ENCODE assay signal across 8 mouse cellular contexts in genomic region chr4:125085346-125085841, GRCm38 (mm10). TPM values are rescaled to one million over a fixed set of nuclear protein-coding genes. Genes with fewer than 3 reads are reported as not detected.
A peak's percentile ranks its signal among the peaks of the same experiment; 100 is the strongest.
DNase-seq lines count a peak whose midpoint lies in the region; ATAC-seq and TF ChIP-seq lines count a peak whose summit lies in the region.

No protein-coding gene starts in this region.

- H3K9me3 ChIP-seq in forebrain, embryonic 14.5 days (replicated peaks; ENCODE audit: control insufficient read depth, low read length), result no peaks in the 10 kb centered on the region
- H3K9me3 ChIP-seq in kidney, embryonic 15.5 days (replicated peaks), result no peaks in the 10 kb centered on the region
- no peaks in the 10 kb centered on the region for H3K9me3 ChIP-seq in liver, embryonic 14.5 days (ENCODE audit: control insufficient read depth, low read length)
- H3K9me3 ChIP-seq in neural tube, embryonic 14.5 days (ENCODE audit: control insufficient read depth, low read length), result no peaks in the 10 kb centered on the region

- DNase-seq in spleen, postnatal 36 days (ENCODE audit: low spot score in 2 of 2), result peak; percentile 41 to 61
- no peak for DNase-seq in spleen, adult 18-20 months
- DNase-seq in forebrain, embryonic 14.5 days (ENCODE audit: low spot score), result peak; percentile 85
- DNase-seq in liver, embryonic 14.5 days (ENCODE audit: low read depth in 3 of 3, low spot score in 3 of 3), result peak; percentile 59 to 67 (median 59)
- no peak for DNase-seq in ovary, postnatal 36 days (ENCODE audit: low spot score)

- H3K36me3 ChIP-seq in forebrain, embryonic 14.5 days (ENCODE audit: control insufficient read depth, insufficient read depth, low read length), result peaks cover 33% of the 10 kb centered on the region
- H3K36me3 ChIP-seq in kidney, embryonic 15.5 days, result peaks cover 41% of the 10 kb centered on the region
- H3K36me3 ChIP-seq in liver, embryonic 14.5 days (replicated peaks; ENCODE audit: control insufficient read depth, insufficient read depth, low read depth), result peaks cover 5% of the 10 kb centered on the region
- peaks cover 12% of the 10 kb centered on the region for H3K36me3 ChIP-seq in neural tube, embryonic 14.5 days (ENCODE audit: control insufficient read depth, insufficient read depth, low read length)

- peak overlapping the region; percentile 92 for H3K9ac ChIP-seq in forebrain, embryonic 14.5 days (ENCODE audit: low read length)
- H3K9ac ChIP-seq in kidney, embryonic 15.5 days, result peak overlapping the region; percentile 92
- peak overlapping the region; percentile 77 for H3K9ac ChIP-seq in liver, embryonic 14.5 days (replicated peaks)
- peak overlapping the region; percentile 80 for H3K9ac ChIP-seq in neural tube, embryonic 14.5 days (replicated peaks; ENCODE audit: low read depth, low read length)

- no peak for TF ChIP-seq CTCF in liver, embryonic 14.5 days (IDR thresholded peaks at IDR 0.05; ENCODE audit: low read depth)

- H3K4me3 ChIP-seq in forebrain, embryonic 14.5 days (ENCODE audit: low read depth, low read length), result peak overlapping the region; percentile 83
- H3K4me3 ChIP-seq in kidney, embryonic 15.5 days (replicated peaks), result peak overlapping the region; percentile 92
- peak overlapping the region; percentile 86 to 99 for H3K4me3 ChIP-seq in liver, embryonic 14.5 days (ENCODE audit: insufficient read depth in 1 of 2, low read depth in 2 of 2, low read length in 2 of 2)
- peak overlapping the region; percentile 82 for H3K4me3 ChIP-seq in neural tube, embryonic 14.5 days (ENCODE audit: low read depth, low read length)

- H3K4me1 ChIP-seq in forebrain, embryonic 14.5 days (ENCODE audit: control insufficient read depth, insufficient read depth, low read length), result peaks cover 9% of the 10 kb centered on the region
- peaks cover 22% of the 10 kb centered on the region for H3K4me1 ChIP-seq in kidney, embryonic 15.5 days
- peaks cover 11 to 13% of the 10 kb centered on the region in 2 experiments for H3K4me1 ChIP-seq in liver, embryonic 14.5 days (replicated peaks; ENCODE audit: control insufficient read depth in 2 of 2, insufficient read depth in 2 of 2, low read length in 1 of 2)
- peaks cover 10% of the 10 kb centered on the region; the same call in 1 of the 2 replicates for H3K4me1 ChIP-seq in neural tube, embryonic 14.5 days (ENCODE audit: control insufficient read depth, insufficient read depth, low read length)

- peak overlapping the region; percentile 98 for H3K27ac ChIP-seq in forebrain, embryonic 14.5 days (ENCODE audit: low read depth, low read length)
- H3K27ac ChIP-seq in kidney, embryonic 15.5 days, result peak overlapping the region; percentile 99
- peak overlapping the region; percentile 79 for H3K27ac ChIP-seq in liver, embryonic 14.5 days
- H3K27ac ChIP-seq in neural tube, embryonic 14.5 days (ENCODE audit: low read depth, low read length), result peak overlapping the region; percentile 98

- no peak for TF ChIP-seq EP300 in liver, embryonic 14.5 days (IDR thresholded peaks at IDR 0.05; ENCODE audit: low read depth)

- 0% methylated on average over 45 of the region's 45 CpGs for WGBS in forebrain, embryonic 14.5 days
- WGBS in kidney, embryonic 15.5 days, result under 1% methylated on average over 45 of the region's 45 CpGs
- under 1% methylated on average over 45 of the region's 45 CpGs for WGBS in liver, embryonic 14.5 days (ENCODE audit: insufficient replicate concordance)
- under 1% methylated on average over 44 of the region's 45 CpGs for WGBS in neural tube, embryonic 14.5 days

- H3K4me2 ChIP-seq in forebrain, embryonic 14.5 days (ENCODE audit: low read length), result peak overlapping the region; percentile 87
- H3K4me2 ChIP-seq in kidney, embryonic 15.5 days, result peak overlapping the region; percentile 83
- peak overlapping the region; percentile 97 for H3K4me2 ChIP-seq in liver, embryonic 14.5 days (ENCODE audit: low read depth)
- H3K4me2 ChIP-seq in neural tube, embryonic 14.5 days (ENCODE audit: low read depth, low read length), result peak overlapping the region; percentile 81

- no peaks in the 10 kb centered on the region for H3K27me3 ChIP-seq in forebrain, embryonic 14.5 days (replicated peaks; ENCODE audit: control insufficient read depth, insufficient read depth, low read length)
- no peaks in the 10 kb centered on the region for H3K27me3 ChIP-seq in kidney, embryonic 15.5 days
- no peaks in the 10 kb centered on the region for H3K27me3 ChIP-seq in liver, embryonic 14.5 days (ENCODE audit: control insufficient read depth, insufficient read depth, low read length)
- no peaks in the 10 kb centered on the region for H3K27me3 ChIP-seq in neural tube, embryonic 14.5 days (ENCODE audit: control insufficient read depth, insufficient read depth, low read length)

- ATAC-seq in cerebellum, adult (ENCODE audit: insufficient number of reproducible peaks, low FRiP score, low TSS enrichment), result peak; percentile 82
- peak; percentile 92 for ATAC-seq in forebrain, embryonic 14.5 days
- ATAC-seq in kidney, embryonic 15.5 days (replicated peaks; ENCODE audit: low FRiP score), result peak; percentile 96
- peak; percentile 97 for ATAC-seq in liver, embryonic 14.5 days (ENCODE audit: insufficient read depth)
- peak; percentile 92 for ATAC-seq in neural tube, embryonic 14.5 days (ENCODE audit: low read depth)

RNA-seq across cellular contexts. Expression of gene Meaf6, which starts 0.5 kb away (rescaled TPM):
- polyA plus RNA-seq in forebrain, embryonic 14.5 days (2014; fragmentation: Nextera tagmentation; extraction: Ambion mirVana), result 153 and 164 TPM in 2 replicates
- polyA plus RNA-seq in kidney, embryonic 15.5 days (2015; fragmentation: Nextera tagmentation; extraction: Ambion mirVana), result 64.1 and 67.8 TPM in 2 replicates
- polyA plus RNA-seq in liver, embryonic 14.5 days (2012; rRNA removed), result 9.0 and 13.5 TPM in 2 replicates
- 23.0 and 25.7 TPM in 2 replicates for polyA plus RNA-seq in liver, embryonic 14.5 days (2014; fragmentation: Nextera tagmentation; extraction: Ambion mirVana)
- polyA plus RNA-seq in neural tube, embryonic 14.5 days (2014; fragmentation: Nextera tagmentation; extraction: Ambion mirVana), result 173 and 179 TPM in 2 replicates

RNA-seq across cellular contexts. Expression of gene Snip1, which starts 18.9 kb away (rescaled TPM):
- polyA plus RNA-seq in forebrain, embryonic 14.5 days (2014; fragmentation: Nextera tagmentation; extraction: Ambion mirVana), result 28.9 and 31.3 TPM in 2 replicates
- polyA plus RNA-seq in kidney, embryonic 15.5 days (2015; fragmentation: Nextera tagmentation; extraction: Ambion mirVana), result 29.0 and 31.0 TPM in 2 replicates
- 7.5 and 8.5 TPM in 2 replicates for polyA plus RNA-seq in liver, embryonic 14.5 days (2012; rRNA removed)
- 13.5 and 15.9 TPM in 2 replicates for polyA plus RNA-seq in liver, embryonic 14.5 days (2014; fragmentation: Nextera tagmentation; extraction: Ambion mirVana)
- 24.0 and 26.4 TPM in 2 replicates for polyA plus RNA-seq in neural tube, embryonic 14.5 days (2014; fragmentation: Nextera tagmentation; extraction: Ambion mirVana)

RNA-seq across cellular contexts. Expression of gene Dnali1, which starts 19.9 kb away (rescaled TPM):
- polyA plus RNA-seq in forebrain, embryonic 14.5 days (2014; fragmentation: Nextera tagmentation; extraction: Ambion mirVana), result 1.1 and 1.3 TPM in 2 replicates
- not detected in 2 replicates for polyA plus RNA-seq in kidney, embryonic 15.5 days (2015; fragmentation: Nextera tagmentation; extraction: Ambion mirVana)
- polyA plus RNA-seq in liver, embryonic 14.5 days (2012; rRNA removed), result 0.02 TPM in 1 of 2 replicates, not detected in the other
- 0.10 TPM in 1 of 2 replicates, not detected in the other for polyA plus RNA-seq in liver, embryonic 14.5 days (2014; fragmentation: Nextera tagmentation; extraction: Ambion mirVana)
- polyA plus RNA-seq in neural tube, embryonic 14.5 days (2014; fragmentation: Nextera tagmentation; extraction: Ambion mirVana), result 0.64 and 1.1 TPM in 2 replicates

RNA-seq across cellular contexts. Expression of gene Zc3h12a, which starts 42.2 kb away (rescaled TPM):
- polyA plus RNA-seq in forebrain, embryonic 14.5 days (2014; fragmentation: Nextera tagmentation; extraction: Ambion mirVana), result 0.14 and 0.32 TPM in 2 replicates
- 0.33 and 0.44 TPM in 2 replicates for polyA plus RNA-seq in kidney, embryonic 15.5 days (2015; fragmentation: Nextera tagmentation; extraction: Ambion mirVana)
- polyA plus RNA-seq in liver, embryonic 14.5 days (2012; rRNA removed), result 0.79 and 0.83 TPM in 2 replicates
- 0.37 and 0.39 TPM in 2 replicates for polyA plus RNA-seq in liver, embryonic 14.5 days (2014; fragmentation: Nextera tagmentation; extraction: Ambion mirVana)
- 0.22 and 0.51 TPM in 2 replicates for polyA plus RNA-seq in neural tube, embryonic 14.5 days (2014; fragmentation: Nextera tagmentation; extraction: Ambion mirVana)

Comparison
In these comparisons a context has a peak if more than half of its experiments do, and no peak if none do; other contexts are left out.
1. DNase-seq: peak in spleen, postnatal 36 days (2 of 2), forebrain, embryonic 14.5 days (single experiment) and liver, embryonic 14.5 days (3 of 3); none in spleen, adult 18-20 months (0 of 2) and ovary, postnatal 36 days (single experiment).
2. Peak in every context shown above with its lines, with median percentiles within 50 percentile points of each other: ATAC-seq, H3K27ac ChIP-seq, H3K4me2 ChIP-seq, H3K4me3 ChIP-seq and H3K9ac ChIP-seq.